Mouse (Mus musculus): ENCODE measurements around the gene Mdh1b.

Mdh1b gene

GRCm38 (mm10) chr1:63659591-63659990 is 70.5 kb downstream of the Mdh1b start:
- DNase-seq (ENCODE audit: extremely low spot score) = peak; percentile 74

GRCm38 (mm10) chr1:63658016-63658415 is 72.1 kb downstream of the Mdh1b start:
- DNase-seq (ENCODE audit: extremely low spot score) = peak; percentile 61

All from embryo, embryonic 9.5 days (tissue).